ENCODE assay signal across 21 mouse cellular contexts in genomic region chr4:34629956-34630355, GRCm38 (mm10). TPM values are rescaled to one million over a fixed set of nuclear protein-coding genes. Genes with fewer than 3 reads are reported as not detected.
DNase-seq lines count a peak whose midpoint lies in the region; TF ChIP-seq lines count a peak whose summit lies in the region.
"Had no signal": no experiment of that assay in that cellular context is flagged by ENCODE, and none has a peak within 500 bp of the region (broad histone marks: within the 10 kb centered on the region; RNA-seq: fewer than 3 reads in every experiment).

No protein-coding gene starts in this region.

- no peak overlapping the region for H3K4me3 ChIP-seq in kidney, adult 2 months (ENCODE audit: insufficient read depth, low read depth, low read length)
- H3K4me3 ChIP-seq: embryonic facial prominence, embryonic 13.5 days; embryonic facial prominence, embryonic 15.5 days; erythroblast, embryonic 14.5 days; forebrain, embryonic 10.5 days; forebrain, embryonic 12.5 days had no signal

- DNase-seq in kidney, adult 2 months, result peak; percentile 82
- no peak for DNase-seq in kidney, postnatal 10 days
- peak; percentile 86 for DNase-seq in kidney, adult 9 months
- no peak for DNase-seq in kidney, postnatal 4 days
- DNase-seq in kidney, postnatal 36 days, result peak; percentile 20 to 66
- no peak for DNase-seq in kidney, postnatal 25 days
- DNase-seq: adrenal gland, adult 2 months; adrenal gland, postnatal 10 days; adrenal gland, postnatal 25 days; cerebellum, adult 11 months; cerebellum, adult 18-20 months; cerebellum, adult 8-10 months; cerebellum, adult 9-11 months; cerebellum, postnatal 14 days; cerebellum, postnatal 36 days; embryo, embryonic 11 days had no signal

- no peak for TF ChIP-seq CTCF in kidney, adult 2 months (conservative IDR thresholded peaks at IDR 0.05; ENCODE audit: insufficient read depth, insufficient read length, low read depth, low read length)

- H3K4me1 ChIP-seq in kidney, adult 2 months (ENCODE audit: control insufficient read depth, insufficient read depth, low read length), result peaks cover 3% of the 10 kb centered on the region; the same call in 1 of the 2 replicates
- H3K4me1 ChIP-seq: embryonic facial prominence, embryonic 13.5 days; embryonic facial prominence, embryonic 15.5 days; forebrain, embryonic 10.5 days; forebrain, embryonic 12.5 days had no signal

- 63% methylated on average over 1 of the region's 1 CpGs for WGBS in kidney, adult 2 months

- no peak overlapping the region; the same call in 1 of the 2 replicates for H3K27ac ChIP-seq in kidney, adult 2 months (ENCODE audit: insufficient read depth, low read depth, low read length)
- H3K27ac ChIP-seq: embryonic facial prominence, embryonic 13.5 days; embryonic facial prominence, embryonic 15.5 days; forebrain, embryonic 10.5 days; forebrain, embryonic 12.5 days had no signal

- peaks cover 1% of the 10 kb centered on the region; the same call in 1 of the 2 replicates for H3K36me3 ChIP-seq in kidney, adult 2 months (ENCODE audit: control insufficient read depth, insufficient read depth, low read length)

- TF ChIP-seq POLR2A in kidney, adult 2 months (IDR thresholded peaks at IDR 0.05; ENCODE audit: low read depth, low read length), result no peak

- no peaks in the 10 kb centered on the region for H3K27me3 ChIP-seq in kidney, adult 2 months (replicated peaks; ENCODE audit: control insufficient read depth, insufficient read depth, low read length)
- H3K27me3 ChIP-seq: embryonic facial prominence, embryonic 13.5 days; embryonic facial prominence, embryonic 15.5 days; forebrain, embryonic 12.5 days had no signal

RNA-seq across cellular contexts. Expression of gene Rars2, which starts 15.2 kb away (rescaled TPM):
- polyA plus RNA-seq in kidney, adult 2 months (2012; rRNA removed), result 17.8 and 21.2 TPM in 2 replicates

RNA-seq across cellular contexts. Expression of gene Orc3, which starts 15.2 kb away (rescaled TPM):
- polyA plus RNA-seq in kidney, adult 2 months (2012; rRNA removed), result 16.6 and 18.7 TPM in 2 replicates

RNA-seq across cellular contexts. Expression of gene Slc35a1, which starts 57.3 kb away (rescaled TPM):
- 16.9 and 22.1 TPM in 2 replicates for polyA plus RNA-seq in kidney, adult 2 months (2012; rRNA removed)

Comparison
In these comparisons a context has a peak if more than half of its experiments do, and no peak if none do; other contexts are left out.
1. DNase-seq: peak in kidney, adult 2 months (single experiment), kidney, adult 9 months (single experiment) and kidney, postnatal 36 days (2 of 2); none in kidney, postnatal 10 days (single experiment), kidney, postnatal 4 days (0 of 2) and kidney, postnatal 25 days (0 of 2).